Mouse (Mus musculus): ENCODE results near the gene 5730522E02Rik. TPM values are rescaled to one million over a fixed set of nuclear protein-coding genes. Genes with fewer than 3 reads are reported as not detected.

5730522E02Rik gene
- total and polyA plus RNA-seq, 3 experiments: not detected

- no peaks in the 10 kb centered on the region for H3K79me2 ChIP-seq (ENCODE audit: control insufficient read depth, insufficient read depth, low read length, poor library complexity)
- no peaks in the 10 kb centered on the region for H3K36me3 ChIP-seq (ENCODE audit: control insufficient read depth in 1 of 2, insufficient read depth in 2 of 2, low read length in 2 of 2)
- H3K4me3 ChIP-seq (ENCODE audit: control insufficient read depth in 1 of 2, insufficient read depth in 1 of 2, low read depth in 2 of 2, low read length in 2 of 2): no peak overlapping the region
- DNase-seq (ENCODE audit: low read depth, low spot score): no peak
- TF ChIP-seq BHLHE40 (IDR thresholded peaks at IDR 0.05; ENCODE audit: borderline replicate concordance, low read depth, low read length): no peak
- no peak for TF ChIP-seq NRF1 (IDR thresholded peaks at IDR 0.05; ENCODE audit: insufficient read depth, low read depth, low read length, poor library complexity, severe bottlenecking)
- TF ChIP-seq POLR2AphosphoS5 (IDR thresholded peaks at IDR 0.05; ENCODE audit: borderline replicate concordance, low read depth, low read length): no peak
- no peak for TF ChIP-seq ZNF384 (IDR thresholded peaks at IDR 0.05; ENCODE audit: low read depth, low read length)
- TF ChIP-seq POLR2A (IDR thresholded peaks at IDR 0.05; ENCODE audit: control insufficient read depth in 1 of 2, insufficient read depth in 1 of 2, low read depth in 1 of 2, low read length in 2 of 2, poor library complexity in 1 of 2): no peak
- TF ChIP-seq CHD2 (IDR thresholded peaks at IDR 0.05; ENCODE audit: low read length): no peak
- no peak for TF ChIP-seq POLR2AphosphoS2 (IDR thresholded peaks at IDR 0.05; ENCODE audit: low read length)
- TF ChIP-seq UBTF (IDR thresholded peaks at IDR 0.05; ENCODE audit: borderline replicate concordance, insufficient read depth, low read depth, low read length): no peak
- TF ChIP-seq MXI1 (IDR thresholded peaks at IDR 0.05; ENCODE audit: low read depth, low read length): no peak
- TF ChIP-seq E2F4 (IDR thresholded peaks at IDR 0.05; ENCODE audit: borderline replicate concordance, low read depth, low read length): no peak
- TF ChIP-seq CHD1 (IDR thresholded peaks at IDR 0.05; ENCODE audit: low read depth, low read length): no peak
- TF ChIP-seq USF2 (IDR thresholded peaks at IDR 0.05; ENCODE audit: borderline replicate concordance in 1 of 2, insufficient read depth in 1 of 2, low read depth in 1 of 2, low read length in 2 of 2): no peak
- no peak for TF ChIP-seq EP300 (IDR thresholded peaks at IDR 0.05; ENCODE audit: low read depth in 1 of 2, low read length in 2 of 2)
- no peak for TF ChIP-seq ELF1 (IDR thresholded peaks at IDR 0.05; ENCODE audit: low read depth, low read length)
- no peak for TF ChIP-seq ZKSCAN1 (IDR thresholded peaks at IDR 0.05; ENCODE audit: low read depth, low read length)
- TF ChIP-seq SMC3 (IDR thresholded peaks at IDR 0.05; ENCODE audit: low read depth, low read length): no peak
- TF ChIP-seq ZMIZ1 (IDR thresholded peaks at IDR 0.05; ENCODE audit: low read depth, low read length): no peak
- no peaks in the 10 kb centered on the region for H3K9me3 ChIP-seq (replicated peaks; ENCODE audit: insufficient read depth, low read length)
- no peak overlapping the region for H3K27ac ChIP-seq (ENCODE audit: control insufficient read depth, low read depth, low read length)
- H3K9ac ChIP-seq (ENCODE audit: control insufficient read depth, low read depth, low read length, poor library complexity, severe bottlenecking): no peak overlapping the region
- H3K27me3 ChIP-seq (ENCODE audit: control insufficient read depth in 1 of 2, insufficient read depth in 2 of 2, low read length in 2 of 2): no peaks in the 10 kb centered on the region
- H3K4me1 ChIP-seq (ENCODE audit: control insufficient read depth in 1 of 2, insufficient read depth in 2 of 2, low read length in 2 of 2): no peaks in the 10 kb centered on the region
Measured at GRCm38 (mm10) chr11:25702791-25703190, 507.8 kb downstream of the 5730522E02Rik start.

GRCm38 (mm10) chr11:25697508-25698193 is 512.9 kb downstream of the 5730522E02Rik start:
- Histone ChIP-seq H3K4me1 (ENCODE audit: control insufficient read depth in 1 of 2, insufficient read depth in 2 of 2, low read length in 2 of 2) (no peaks in the 10 kb centered on the region), H3K36me3 (ENCODE audit: control insufficient read depth in 1 of 2, insufficient read depth in 2 of 2, low read length in 2 of 2) (no peaks in the 10 kb centered on the region), H3K27ac (ENCODE audit: control insufficient read depth, low read depth, low read length) (no peak overlapping the region), H3K4me3 (ENCODE audit: control insufficient read depth in 1 of 2, insufficient read depth in 1 of 2, low read depth in 2 of 2, low read length in 2 of 2) (no peak overlapping the region), H3K9ac (ENCODE audit: control insufficient read depth, low read depth, low read length, poor library complexity, severe bottlenecking) (no peak overlapping the region), H3K79me2 (ENCODE audit: control insufficient read depth, insufficient read depth, low read length, poor library complexity) (no peaks in the 10 kb centered on the region), H3K27me3 (ENCODE audit: control insufficient read depth in 1 of 2, insufficient read depth in 2 of 2, low read length in 2 of 2) (no peaks in the 10 kb centered on the region), H3K9me3 (replicated peaks; ENCODE audit: insufficient read depth, low read length) (no peaks in the 10 kb centered on the region)
- TF ChIP-seq USF2 (IDR thresholded peaks at IDR 0.05; ENCODE audit: borderline replicate concordance in 1 of 2, insufficient read depth in 1 of 2, low read depth in 1 of 2, low read length in 2 of 2) (no peak), ETS1 (IDR thresholded peaks at IDR 0.05; ENCODE audit: low read depth, low read length) (no peak), POLR2AphosphoS2 (IDR thresholded peaks at IDR 0.05; ENCODE audit: low read length) (no peak), MAX (IDR thresholded peaks at IDR 0.05; ENCODE audit: low read length) (no peak), RCOR1 (IDR thresholded peaks at IDR 0.05; ENCODE audit: low read depth, low read length) (no peak), JUND (IDR thresholded peaks at IDR 0.05; ENCODE audit: low read depth, low read length) (no peak), CHD1 (IDR thresholded peaks at IDR 0.05; ENCODE audit: low read depth, low read length) (no peak), EP300 (IDR thresholded peaks at IDR 0.05; ENCODE audit: low read depth in 1 of 2, low read length in 2 of 2) (no peak)
- no peak for DNase-seq (ENCODE audit: low read depth, low spot score)

Data from MEL (cell line).